Mouse (Mus musculus) stomach, embryonic 15.5 days (tissue): Measurements from ENCODE around the gene Habp4. TPM values are rescaled to one million over a fixed set of nuclear protein-coding genes. Genes with fewer than 3 reads are reported as not detected.

Experiments used
- ATAC-seq: fragments of 200-750 bp; cut with Nextera tagmentation; 2 replicates; pipeline ENCODE4 v1.8.0; 2017; ENCODE audit warnings: low read depth, moderate number of reproducible peaks, moderate TSS enrichment; ENCODE audit not compliant: insufficient read depth, low FRiP score
- H3K27ac ChIP-seq: fragments of 300-500 bp; sonication (generic); 2 replicates; pipeline ENCODE4 v1.5.1; 2015; ENCODE audit warnings: mild to moderate bottlenecking, inconsistent platforms
- H3K27me3 ChIP-seq: fragments of 300-500 bp; sonication (generic); replicated peaks from 2 replicates; pipeline ENCODE4 v1.6.1; 2015; ENCODE audit warnings: inconsistent platforms
- H3K36me3 ChIP-seq: fragments of 300-500 bp; sonication (generic); 2 replicates; pipeline ENCODE4 v1.6.1; 2015; ENCODE audit warnings: inconsistent platforms
- H3K4me1 ChIP-seq: fragments of 300-500 bp; sonication (generic); 2 replicates; pipeline ENCODE4 v1.6.1; 2015; ENCODE audit warnings: inconsistent platforms
- H3K4me2 ChIP-seq: fragments of 300-500 bp; sonication (generic); 2 replicates; pipeline ENCODE4 v1.6.1; 2015; ENCODE audit warnings: mild to moderate bottlenecking, inconsistent platforms
- H3K4me3 ChIP-seq: fragments of 300-500 bp; sonication (generic); replicated peaks from 2 replicates; pipeline ENCODE4 v1.5.1; 2015; ENCODE audit warnings: inconsistent platforms
- H3K9ac ChIP-seq: fragments of 300-500 bp; sonication (generic); 2 replicates; pipeline ENCODE4 v1.6.1; 2015; ENCODE audit warnings: inconsistent platforms
- H3K9me3 ChIP-seq: fragments of 300-500 bp; sonication (generic); 2 replicates; pipeline ENCODE4 v1.6.1; 2016; ENCODE audit warnings: inconsistent platforms
- WGBS: fragments of 180-500 bp; shearing (Covaris S2); methylation state at CpG from one replicate; pipeline ENCODE4 v1.1.7; 2015; 5-methylcytosine and 5-hydroxymethylcytosine counted together
- polyA plus RNA-seq: library from polyadenylated mRNA; unstranded; fragments of >200 nt; fragmentation: Nextera tagmentation; extraction: Ambion mirVana; gene quantifications from 2 replicates; pipeline ENCODE4 v1.2.1, GENCODE M21; 2015

Gene Habp4
- polyA plus RNA-seq, 1 experiment from 2014 or later: 19.5 TPM

- no peak; the same call in 1 of the 2 replicates for ATAC-seq
- Histone ChIP-seq H3K27me3 (no peaks in the 10 kb centered on the region), H3K9me3 (no peaks in the 10 kb centered on the region), H3K9ac (no peak overlapping the region), H3K4me1 (no peaks in the 10 kb centered on the region), H3K4me2 (no peak overlapping the region), H3K36me3 (no peaks in the 10 kb centered on the region), H3K27ac (no peak overlapping the region), H3K4me3 (no peak overlapping the region)
- 38% methylated on average over 2 of the region's 2 CpGs for WGBS
These were observed 43.6 kb downstream of the Habp4 start for GRCm38 (mm10) chr13:64205186-64205585.

GRCm38 (mm10) chr13:64208146-64208545 lies 46.5 kb downstream of the Habp4 start:
- WGBS: 88% methylated on average over 6 of the region's 6 CpGs
- no peaks in the 10 kb centered on the region for H3K9me3 ChIP-seq
- no peak overlapping the region for H3K4me3 ChIP-seq
- H3K9ac ChIP-seq: no peak overlapping the region
- no peak overlapping the region for H3K4me2 ChIP-seq
- no peaks in the 10 kb centered on the region for H3K36me3 ChIP-seq
- H3K4me1 ChIP-seq: no peaks in the 10 kb centered on the region
- no peak overlapping the region for H3K27ac ChIP-seq
- ATAC-seq: no peak
- no peaks in the 10 kb centered on the region for H3K27me3 ChIP-seq

GRCm38 (mm10) chr13:64211995-64212603 lies 50.5 kb downstream of the Habp4 start:
- H3K4me1 ChIP-seq: no peaks in the 10 kb centered on the region
- H3K27ac ChIP-seq: no peak overlapping the region
- no peak overlapping the region for H3K4me2 ChIP-seq
- ATAC-seq: no peak
- no peaks in the 10 kb centered on the region for H3K36me3 ChIP-seq
- 76% methylated on average over 5 of the region's 5 CpGs for WGBS
- no peaks in the 10 kb centered on the region for H3K27me3 ChIP-seq
- H3K9ac ChIP-seq: no peak overlapping the region
- H3K9me3 ChIP-seq: no peaks in the 10 kb centered on the region
- no peak overlapping the region for H3K4me3 ChIP-seq

GRCm38 (mm10) chr13:64214891-64215290 lies 53.3 kb downstream of the Habp4 start:
- Histone ChIP-seq H3K4me2 (no peak overlapping the region), H3K36me3 (no peaks in the 10 kb centered on the region), H3K9ac (no peak overlapping the region), H3K27me3 (no peaks in the 10 kb centered on the region), H3K4me3 (no peak overlapping the region), H3K27ac (no peak overlapping the region), H3K9me3 (no peaks in the 10 kb centered on the region), H3K4me1 (no peaks in the 10 kb centered on the region)
- WGBS: 85% methylated on average over 5 of the region's 5 CpGs
- no peak for ATAC-seq

GRCm38 (mm10) chr13:64225738-64226137 lies 64.1 kb downstream of the Habp4 start:
- H3K4me3 ChIP-seq: no peak overlapping the region
- no peak overlapping the region for H3K9ac ChIP-seq
- H3K4me1 ChIP-seq: no peaks in the 10 kb centered on the region
- no peaks in the 10 kb centered on the region for H3K9me3 ChIP-seq
- no peak overlapping the region for H3K4me2 ChIP-seq
- ATAC-seq: no peak
- 78% methylated on average over 3 of the region's 3 CpGs for WGBS
- no peaks in the 10 kb centered on the region for H3K27me3 ChIP-seq
- no peak overlapping the region for H3K27ac ChIP-seq
- no peaks in the 10 kb centered on the region for H3K36me3 ChIP-seq

GRCm38 (mm10) chr13:64226725-64227124 lies 65.1 kb downstream of the Habp4 start:
- Histone ChIP-seq H3K36me3 (no peaks in the 10 kb centered on the region), H3K4me2 (no peak overlapping the region), H3K4me1 (no peaks in the 10 kb centered on the region), H3K27ac (no peak overlapping the region), H3K27me3 (no peaks in the 10 kb centered on the region), H3K4me3 (no peak overlapping the region), H3K9ac (no peak overlapping the region), H3K9me3 (no peaks in the 10 kb centered on the region)
- no peak for ATAC-seq
- 77% methylated on average over 4 of the region's 4 CpGs for WGBS

- H3K27ac ChIP-seq: no peak overlapping the region
- no peaks in the 10 kb centered on the region for H3K27me3 ChIP-seq
- 77% methylated on average over 4 of the region's 4 CpGs for WGBS
- ATAC-seq: no peak
- H3K9me3 ChIP-seq: no peaks in the 10 kb centered on the region
- H3K4me3 ChIP-seq: no peak overlapping the region
- H3K4me1 ChIP-seq: no peaks in the 10 kb centered on the region
- H3K9ac ChIP-seq: no peak overlapping the region
- no peak overlapping the region for H3K4me2 ChIP-seq
- H3K36me3 ChIP-seq: no peaks in the 10 kb centered on the region
These were observed 71.5 kb downstream of the Habp4 start for GRCm38 (mm10) chr13:64233139-64233538.

GRCm38 (mm10) chr13:64235062-64235715 lies 73.6 kb downstream of the Habp4 start:
- no peak overlapping the region for H3K27ac ChIP-seq
- H3K4me2 ChIP-seq: no peak overlapping the region
- 46% methylated on average over 4 of the region's 4 CpGs for WGBS
- no peak for ATAC-seq
- no peaks in the 10 kb centered on the region for H3K9me3 ChIP-seq
- H3K4me3 ChIP-seq: no peak overlapping the region
- H3K27me3 ChIP-seq: no peaks in the 10 kb centered on the region
- no peaks in the 10 kb centered on the region for H3K36me3 ChIP-seq
- H3K9ac ChIP-seq: no peak overlapping the region
- no peaks in the 10 kb centered on the region for H3K4me1 ChIP-seq

GRCm38 (mm10) chr13:64235777-64236176 lies 74.2 kb downstream of the Habp4 start:
- no peak for ATAC-seq
- Histone ChIP-seq H3K4me2 (no peak overlapping the region), H3K4me3 (no peak overlapping the region), H3K27ac (no peak overlapping the region), H3K27me3 (no peaks in the 10 kb centered on the region), H3K36me3 (no peaks in the 10 kb centered on the region), H3K9me3 (no peaks in the 10 kb centered on the region), H3K9ac (no peak overlapping the region), H3K4me1 (no peaks in the 10 kb centered on the region)
- WGBS: 60% methylated on average over 3 of the region's 3 CpGs

Other genes with a start within 250 kb of the Habp4 start
- not detected in 2 replicates for gene Hsd17b3, start 72.6 kb upstream of the Habp4 start, polyA plus RNA-seq
- gene Slc35d2, start 32.5 kb upstream of the Habp4 start, polyA plus RNA-seq: 4.6 and 5.4 TPM in 2 replicates
- 22.7 and 23.9 TPM in 2 replicates for gene Zfp367, start 8.6 kb upstream of the Habp4 start, polyA plus RNA-seq
- 24.5 and 26.1 TPM in 2 replicates for gene Cdc14b, start 113.5 kb downstream of the Habp4 start, polyA plus RNA-seq
- 63.7 and 63.9 TPM in 2 replicates for gene Aaed1, start 150.9 kb downstream of the Habp4 start, polyA plus RNA-seq
- gene Ctsl, start 209.1 kb downstream of the Habp4 start, polyA plus RNA-seq: 221 and 248 TPM in 2 replicates